Mouse (Mus musculus) hindbrain, embryonic 12.5 days (tissue): ENCODE results near the gene Hspa1b. TPM values are rescaled to one million over a fixed set of nuclear protein-coding genes. Genes with fewer than 3 reads are reported as not detected.
"Not testable (repeated sequence)": the region's sequence is repeated elsewhere in the genome, so short reads cannot be mapped to it uniquely, and the experiment has no call there.

Experiments
- ATAC-seq: fragments of 200-750 bp; cut with Nextera tagmentation; 2 replicates; pipeline ENCODE4 v1.8.0; 2017; ENCODE audit warnings: moderate TSS enrichment; ENCODE audit not compliant: low FRiP score
- H3K27ac ChIP-seq: fragments of 300-500 bp; sonication (generic); 2 replicates; pipeline ENCODE4 v1.5.1; 2016; ENCODE audit warnings: mild to moderate bottlenecking
- H3K27me3 ChIP-seq: fragments of 300-500 bp; sonication (generic); 2 replicates; pipeline ENCODE4 v1.6.1; 2016; ENCODE audit warnings: mild to moderate bottlenecking
- H3K36me3 ChIP-seq: fragments of 300-500 bp; sonication (generic); 2 replicates; pipeline ENCODE4 v1.6.1; 2016; ENCODE audit warnings: mild to moderate bottlenecking
- H3K4me1 ChIP-seq: fragments of 300-500 bp; sonication (generic); 2 replicates; pipeline ENCODE4 v1.6.1; 2016
- H3K4me2 ChIP-seq: fragments of 300-500 bp; sonication (generic); replicated peaks from 2 replicates; pipeline ENCODE4 v1.6.1; 2016; ENCODE audit warnings: mild to moderate bottlenecking
- H3K4me3 ChIP-seq: fragments of 300-500 bp; sonication (generic); 2 replicates; pipeline ENCODE4 v1.5.1; 2016; ENCODE audit warnings: mild to moderate bottlenecking
- H3K9ac ChIP-seq: fragments of 300-500 bp; sonication (generic); 2 replicates; pipeline ENCODE4 v1.6.1; 2016; ENCODE audit warnings: mild to moderate bottlenecking, moderate library complexity
- H3K9me3 ChIP-seq: fragments of 300-500 bp; sonication (generic); replicated peaks from 2 replicates; pipeline ENCODE4 v1.6.1; 2016; ENCODE audit warnings: mild to moderate bottlenecking
- WGBS: fragments of 180-500 bp; shearing (Covaris S2); methylation state at CpG from one replicate; pipeline ENCODE4 v1.1.7; 2016; 5-methylcytosine and 5-hydroxymethylcytosine counted together
- polyA plus RNA-seq: library from polyadenylated mRNA; unstranded; fragments of >200 nt; fragmentation: Nextera tagmentation; extraction: Ambion mirVana; gene quantifications from 2 replicates; pipeline ENCODE4 v1.2.1, GENCODE M21; 2016

Hspa1b gene
- polyA plus RNA-seq, 1 experiment from 2014 or later: 0.25 TPM

- no peaks in the 10 kb centered on the region for H3K9me3 ChIP-seq
- H3K4me1 ChIP-seq: peaks cover 13% of the 10 kb centered on the region
- peaks cover 11% of the 10 kb centered on the region for H3K27me3 ChIP-seq
- peak overlapping the region; percentile 95 for H3K4me2 ChIP-seq
- peak overlapping the region; percentile 95 for H3K9ac ChIP-seq
- peak overlapping the region; percentile 91 for H3K27ac ChIP-seq
- no peak for ATAC-seq
- WGBS: 32% methylated on average over 10 of the region's 10 CpGs
- peak overlapping the region; percentile 82 for H3K4me3 ChIP-seq
- H3K36me3 ChIP-seq: peaks cover 17% of the 10 kb centered on the region
Observed at GRCm38 (mm10) chr17:34950514-34951455, 8.3 kb downstream of the Hspa1b start.

- peaks cover 17% of the 10 kb centered on the region for H3K36me3 ChIP-seq
- no peak overlapping the region for H3K4me3 ChIP-seq
- H3K9ac ChIP-seq: no peak overlapping the region
- no peak for ATAC-seq
- H3K4me2 ChIP-seq: no peak overlapping the region
- H3K27ac ChIP-seq: no peak overlapping the region
- H3K4me1 ChIP-seq: peaks cover 13% of the 10 kb centered on the region
- H3K9me3 ChIP-seq: no peaks in the 10 kb centered on the region
- H3K27me3 ChIP-seq: no peaks in the 10 kb centered on the region
- WGBS: 41% methylated on average over 4 of the region's 4 CpGs
Observed at GRCm38 (mm10) chr17:34949553-34949969, 9.5 kb downstream of the Hspa1b start.

GRCm38 (mm10) chr17:34948721-34949552 is 10.1 kb downstream of the Hspa1b start:
- Histone ChIP-seq H3K36me3 (peaks cover 17% of the 10 kb centered on the region), H3K4me1 (peaks cover 13% of the 10 kb centered on the region)
- not testable (repeated sequence) for H3K9me3 ChIP-seq, H3K9ac ChIP-seq, H3K4me2 ChIP-seq, H3K27me3 ChIP-seq, H3K27ac ChIP-seq, H3K4me3 ChIP-seq, ATAC-seq
- 65% methylated on average over 9 of the region's 9 CpGs for WGBS

- Histone ChIP-seq H3K36me3 (peaks cover 17% of the 10 kb centered on the region), H3K9me3 (no peaks in the 10 kb centered on the region), H3K27ac (peak overlapping the region; percentile 35; the same call in 1 of the 2 replicates), H3K4me1 (peaks cover 13% of the 10 kb centered on the region), H3K9ac (no peak overlapping the region), H3K27me3 (no peaks in the 10 kb centered on the region), H3K4me3 (no peak overlapping the region), H3K4me2 (no peak overlapping the region)
- 35% methylated on average over 8 of the region's 8 CpGs for WGBS
- ATAC-seq: no peak
Observed at GRCm38 (mm10) chr17:34947606-34948005, 11.4 kb downstream of the Hspa1b start.

- no peak overlapping the region for H3K4me2 ChIP-seq
- H3K4me1 ChIP-seq: peaks cover 16% of the 10 kb centered on the region
- no peaks in the 10 kb centered on the region for H3K9me3 ChIP-seq
- H3K9ac ChIP-seq: no peak overlapping the region
- no peak overlapping the region for H3K27ac ChIP-seq
- H3K4me3 ChIP-seq: no peak overlapping the region
- 93% methylated on average over 5 of the region's 5 CpGs for WGBS
- no peak for ATAC-seq
- peaks cover 17% of the 10 kb centered on the region for H3K36me3 ChIP-seq
- no peaks in the 10 kb centered on the region for H3K27me3 ChIP-seq
Observed at GRCm38 (mm10) chr17:34946486-34947140, 12.4 kb downstream of the Hspa1b start.

- ATAC-seq: no peak
- peaks cover 6% of the 10 kb centered on the region; the same call in 1 of the 2 replicates for H3K4me1 ChIP-seq
- no peak overlapping the region for H3K4me3 ChIP-seq
- no peaks in the 10 kb centered on the region for H3K27me3 ChIP-seq
- no peaks in the 10 kb centered on the region for H3K9me3 ChIP-seq
- H3K36me3 ChIP-seq: peaks cover 1% of the 10 kb centered on the region
- no peak overlapping the region for H3K9ac ChIP-seq
- no peak overlapping the region for H3K4me2 ChIP-seq
- no peak overlapping the region for H3K27ac ChIP-seq
Observed at GRCm38 (mm10) chr17:34944362-34944761, 14.7 kb downstream of the Hspa1b start.

GRCm38 (mm10) chr17:34943128-34943815 is 15.8 kb downstream of the Hspa1b start:
- Histone ChIP-seq H3K9me3 (no peaks in the 10 kb centered on the region), H3K4me3 (no peak overlapping the region), H3K36me3 (no peaks in the 10 kb centered on the region), H3K4me2 (no peak overlapping the region), H3K4me1 (peaks cover 6% of the 10 kb centered on the region; the same call in 1 of the 2 replicates), H3K9ac (no peak overlapping the region), H3K27ac (no peak overlapping the region), H3K27me3 (no peaks in the 10 kb centered on the region)
- ATAC-seq: no peak
- 80% methylated on average over 4 of the region's 4 CpGs for WGBS

GRCm38 (mm10) chr17:34941344-34942041 is 17.5 kb downstream of the Hspa1b start:
- Histone ChIP-seq H3K27me3 (no peaks in the 10 kb centered on the region), H3K4me1 (peaks cover 6% of the 10 kb centered on the region; the same call in 1 of the 2 replicates), H3K4me3 (peak overlapping the region; percentile 15), H3K4me2 (peak overlapping the region; percentile 43), H3K9me3 (no peaks in the 10 kb centered on the region), H3K36me3 (no peaks in the 10 kb centered on the region), H3K27ac (no peak overlapping the region), H3K9ac (peak overlapping the region; percentile 5; the same call in 1 of the 2 replicates)
- WGBS: 12% methylated on average over 15 of the region's 15 CpGs
- no peak for ATAC-seq

- WGBS: 85% methylated on average over 6 of the region's 6 CpGs
- no peak overlapping the region for H3K9ac ChIP-seq
- no peaks in the 10 kb centered on the region for H3K9me3 ChIP-seq
- H3K4me3 ChIP-seq: no peak overlapping the region
- H3K4me1 ChIP-seq: peaks cover 14% of the 10 kb centered on the region; the same call in 1 of the 2 replicates
- H3K27ac ChIP-seq: no peak overlapping the region
- H3K4me2 ChIP-seq: no peak overlapping the region
- ATAC-seq: no peak
- H3K36me3 ChIP-seq: peaks cover 13% of the 10 kb centered on the region; the same call in 1 of the 2 replicates
- H3K27me3 ChIP-seq: no peaks in the 10 kb centered on the region
Observed at GRCm38 (mm10) chr17:34937960-34938505, 21.0 kb downstream of the Hspa1b start.

- H3K4me2 ChIP-seq: no peak overlapping the region
- no peak for ATAC-seq
- peaks cover 13% of the 10 kb centered on the region; the same call in 1 of the 2 replicates for H3K36me3 ChIP-seq
- peaks cover 15% of the 10 kb centered on the region for H3K4me1 ChIP-seq
- WGBS: 42% methylated on average over 8 of the region's 8 CpGs
- H3K9ac ChIP-seq: no peak overlapping the region; the same call in 1 of the 2 replicates
- no peak overlapping the region for H3K27ac ChIP-seq
- no peaks in the 10 kb centered on the region for H3K27me3 ChIP-seq
- H3K9me3 ChIP-seq: no peaks in the 10 kb centered on the region
- H3K4me3 ChIP-seq: no peak overlapping the region
Observed at GRCm38 (mm10) chr17:34934830-34935229, 24.2 kb downstream of the Hspa1b start.

- H3K9me3 ChIP-seq: no peaks in the 10 kb centered on the region
- H3K4me2 ChIP-seq: no peak overlapping the region
- H3K4me3 ChIP-seq: no peak overlapping the region
- H3K9ac ChIP-seq: 0 out of 2 replicates have a peak overlapping the region, but pooled peaks have one; percentile 23
- no peaks in the 10 kb centered on the region for H3K27me3 ChIP-seq
- peaks cover 15% of the 10 kb centered on the region for H3K4me1 ChIP-seq
- WGBS: 68% methylated on average over 24 of the region's 24 CpGs
- no peak overlapping the region for H3K27ac ChIP-seq
- peaks cover 13% of the 10 kb centered on the region; the same call in 1 of the 2 replicates for H3K36me3 ChIP-seq
- ATAC-seq: no peak
Observed at GRCm38 (mm10) chr17:34934031-34934430, 25.0 kb downstream of the Hspa1b start.
